Mouse (Mus musculus) embryonic fibroblast, embryonic 13.5 days (primary cell): ENCODE measurements around the gene Tns3.

Source experiments
- CTCF ChIP-seq: IDR thresholded peaks from 2 replicates; pipeline ENCODE4 v1.5.1; 2011; ENCODE audit warnings: mild to moderate bottlenecking, control low read depth, low read length, moderate library complexity, borderline replicate concordance; ENCODE audit not compliant: insufficient read depth
- POLR2A ChIP-seq: IDR thresholded peaks from 2 replicates; pipeline ENCODE4 v1.6.1; 2011; ENCODE audit warnings: low read depth, mild to moderate bottlenecking, control low read depth, low read length, moderate library complexity

GRCm38 (mm10) chr11:8484538-8484937, 179.8 kb downstream of the Tns3 start:
- TF ChIP-seq CTCF (no peak), POLR2A (no peak)
